Mouse (Mus musculus): ENCODE data around the gene Alad.
"Not testable (repeated sequence)": the region's sequence is repeated elsewhere in the genome, so short reads cannot be mapped to it uniquely, and the experiment has no call there.

Alad gene

GRCm38 (mm10) chr4:62486162-62486696, 33.5 kb downstream of the Alad start:
- no peak for DNase-seq (ENCODE audit: low spot score)

DNA sequence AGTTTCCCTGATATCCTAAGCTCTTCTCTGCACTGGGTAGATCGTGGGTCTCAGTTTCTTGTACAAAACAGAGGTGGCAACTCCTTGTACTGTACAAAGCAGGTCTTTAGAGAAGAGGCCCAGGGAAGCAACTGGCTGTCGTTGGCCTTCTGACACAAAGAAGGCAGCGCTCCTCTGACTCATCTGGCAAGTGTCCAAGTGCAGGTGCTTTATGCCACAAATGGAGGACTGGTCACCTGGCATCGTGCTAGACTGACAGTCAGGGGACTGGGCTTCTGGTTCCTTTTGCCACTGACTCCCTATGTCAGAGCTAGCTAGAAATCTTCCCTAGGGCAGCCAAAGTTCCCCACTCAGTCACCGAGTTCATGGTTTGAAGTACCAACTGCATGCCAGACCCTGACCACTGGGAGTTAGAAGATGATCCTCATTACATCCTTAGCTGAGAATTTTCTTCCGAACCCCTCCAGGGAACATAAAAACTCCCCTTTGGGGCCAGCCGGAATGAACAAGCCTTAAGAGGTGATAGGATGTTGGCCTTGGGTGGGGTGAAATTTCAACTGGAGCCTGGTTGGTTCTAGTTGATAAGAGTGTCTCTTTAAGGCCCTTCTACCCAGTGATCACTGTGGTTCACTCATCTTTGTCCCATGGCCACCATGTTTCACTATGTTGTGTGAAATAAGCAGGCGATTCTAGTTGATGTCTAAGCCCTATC, 34.1 kb downstream of the Alad start:
- no peak for DNase-seq (ENCODE audit: low spot score)

- DNase-seq (ENCODE audit: low spot score): no peak
Observed at GRCm38 (mm10) chr4:62484928-62485327, 34.8 kb downstream of the Alad start.

DNA sequence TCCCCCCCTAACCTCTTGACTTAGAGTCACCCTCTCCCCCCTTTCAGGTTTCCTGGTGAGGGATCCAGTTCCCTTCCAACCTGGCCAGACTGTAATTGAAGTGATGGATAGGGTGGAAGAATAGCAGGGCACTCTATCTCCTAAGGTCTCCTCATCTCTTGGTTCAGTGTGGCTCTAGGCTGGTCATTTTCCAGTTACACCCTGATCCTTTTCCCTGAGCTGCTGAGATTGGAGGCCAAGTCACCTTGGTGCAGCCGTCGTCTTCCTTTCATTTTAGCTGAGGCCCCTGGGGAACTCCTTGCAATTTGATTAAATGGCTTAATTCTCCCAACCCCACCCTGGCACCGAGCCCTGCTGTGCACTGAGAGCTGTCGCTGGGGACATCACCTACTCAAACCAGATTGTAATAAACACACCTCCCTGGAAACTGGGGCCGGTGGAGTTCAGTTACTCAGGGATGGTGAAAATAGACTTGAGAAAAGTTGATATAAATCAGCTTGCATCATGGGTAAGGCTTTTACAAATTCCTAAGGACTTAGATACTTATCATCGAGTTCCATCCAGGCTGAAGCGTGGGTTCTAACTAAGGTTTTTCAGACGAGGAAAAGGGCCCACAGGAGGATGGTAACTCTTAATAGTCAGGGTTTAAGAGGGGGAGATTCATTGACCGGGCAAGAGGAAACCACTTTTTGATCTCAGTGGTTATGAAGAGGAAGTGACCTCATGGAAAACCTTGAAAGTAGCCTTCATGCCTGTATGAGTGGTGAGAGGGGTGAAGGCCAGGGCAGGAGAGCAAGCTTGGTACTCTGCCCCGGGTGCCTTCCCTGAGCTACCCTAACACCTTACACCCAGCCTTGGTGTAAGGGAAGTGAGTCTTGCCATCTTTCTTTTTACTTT, 38.8 kb downstream of the Alad start:
- no peak for DNase-seq (ENCODE audit: low spot score)

- DNase-seq (ENCODE audit: low spot score): no peak
Observed at GRCm38 (mm10) chr4:62479937-62480708, 39.6 kb downstream of the Alad start, which contains the start of gene Bspry. TSS of gene Bspry (plus strand) at chr4:62480053.

DNA sequence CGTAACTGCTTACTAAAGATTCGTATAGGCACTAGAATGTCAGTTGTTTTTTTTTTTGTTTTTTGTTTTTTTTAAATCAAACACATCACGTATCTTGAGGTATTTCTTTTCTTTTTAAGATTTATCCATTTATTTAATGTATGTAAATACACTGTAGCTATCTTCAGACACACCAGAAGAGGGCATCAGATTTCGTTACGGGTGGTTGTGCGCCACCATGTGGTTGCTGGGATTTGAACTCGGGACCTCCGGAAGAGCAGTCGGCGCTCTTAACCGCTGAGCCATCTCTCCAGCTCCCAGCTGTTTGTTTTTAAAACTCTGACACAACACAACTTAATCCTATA, 40.2 kb downstream of the Alad start:
- not testable (repeated sequence) for DNase-seq (ENCODE audit: low spot score)

DNA sequence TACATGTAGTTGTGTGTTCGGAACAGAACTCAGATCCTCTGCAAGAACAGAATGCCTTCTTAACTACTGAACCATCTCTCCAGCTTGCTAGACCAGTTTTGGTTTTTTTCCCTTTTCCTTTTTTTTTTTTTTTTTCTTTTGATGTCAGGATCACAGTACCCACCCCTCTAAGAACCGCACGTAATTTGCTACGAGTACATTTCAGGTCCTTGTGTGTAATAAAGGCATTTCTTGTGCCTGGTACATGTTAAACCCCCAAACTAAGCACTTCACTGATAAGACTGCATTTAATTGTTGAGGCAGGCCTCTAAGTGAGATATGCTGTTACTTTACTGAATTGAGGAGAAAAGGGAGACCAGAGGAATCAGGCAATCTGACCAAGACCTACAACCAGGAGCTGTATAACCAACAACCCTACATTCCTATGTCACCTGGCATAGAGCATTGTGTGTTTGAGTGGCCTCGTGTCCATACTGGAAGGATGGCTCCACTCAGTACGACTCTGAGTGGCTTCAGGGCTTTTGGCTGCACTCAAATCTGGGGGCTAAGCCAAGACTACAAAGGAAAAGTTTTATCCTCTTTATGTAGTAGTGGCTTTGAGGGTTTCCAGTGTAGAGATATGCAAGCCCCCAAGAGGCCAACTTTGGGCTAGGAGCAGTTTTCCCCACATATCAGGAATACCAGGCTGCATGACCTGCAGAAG, 42.0 kb downstream of the Alad start:
- DNase-seq (ENCODE audit: low spot score): no peak

GRCm38 (mm10) chr4:62475793-62476192, 43.9 kb downstream of the Alad start:
- DNase-seq (ENCODE audit: low spot score): no peak

GRCm38 (mm10) chr4:62475131-62475530, 44.6 kb downstream of the Alad start:
- DNase-seq (ENCODE audit: low spot score): no peak

- DNase-seq (ENCODE audit: low spot score): no peak
Observed at GRCm38 (mm10) chr4:62472071-62472470, 47.6 kb downstream of the Alad start.

- DNase-seq (ENCODE audit: low spot score): peak; percentile 57
Observed at GRCm38 (mm10) chr4:62470598-62471051, 49.1 kb downstream of the Alad start, which contains the start of gene Wdr31. TSS of gene Wdr31 (minus strand) at chr4:62470896.

DNA sequence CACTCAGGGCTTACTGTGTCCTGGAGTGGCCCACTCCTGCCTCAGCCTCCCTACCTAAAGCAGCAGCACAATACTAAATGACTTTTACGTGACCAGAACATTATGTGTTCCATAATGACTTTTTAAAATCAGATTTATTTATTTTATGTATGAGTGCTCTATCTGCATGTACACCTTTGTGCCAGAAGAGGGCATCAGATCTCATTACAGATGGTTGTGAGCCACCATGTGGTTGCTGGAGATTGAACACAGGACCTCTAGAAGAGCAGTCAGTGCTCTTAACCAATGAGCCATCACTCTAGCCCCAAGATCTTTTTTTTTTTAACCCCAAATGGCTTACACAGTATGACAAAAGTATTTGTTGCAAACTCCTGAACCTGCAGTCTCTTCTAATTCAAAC, 51.6 kb downstream of the Alad start:
- no peak for DNase-seq (ENCODE audit: low spot score)

DNA sequence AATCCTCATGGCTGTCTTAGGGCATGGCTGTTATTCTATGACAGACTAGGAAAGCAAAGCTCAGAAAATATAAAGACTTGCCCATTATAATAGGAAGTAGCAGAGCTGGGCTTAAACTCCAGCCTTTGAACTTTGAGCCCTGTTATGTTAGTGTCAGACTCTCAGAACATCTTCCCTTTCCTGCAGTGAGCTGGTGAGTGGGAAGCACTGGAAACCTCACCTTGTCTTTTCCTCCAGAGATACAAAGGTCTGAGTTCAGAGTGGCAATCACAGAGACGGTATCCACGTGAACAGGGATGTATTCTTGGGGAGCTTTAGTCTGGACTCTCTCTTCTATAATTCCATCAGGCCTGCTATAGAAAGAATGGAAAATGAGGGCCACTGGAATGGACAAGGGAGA, 56.6 kb downstream of the Alad start:
- DNase-seq (ENCODE audit: low spot score): no peak

- no peak for DNase-seq (ENCODE audit: low spot score)
Observed at GRCm38 (mm10) chr4:62460348-62460747, 59.4 kb downstream of the Alad start.
